Mouse (Mus musculus) lung, postnatal 10 days (tissue): Measurements from ENCODE around the gene Mbd6.

Experiments
- DNase-seq: peaks from one replicate; pipeline ENCODE4 v3.0.0; 2021

Gene Mbd6

GRCm38 (mm10) chr10:127287271-127287935 is 1.4 kb downstream of the Mbd6 start:
- no peak for DNase-seq

GRCm38 (mm10) chr10:127286730-127287129 is 2.1 kb downstream of the Mbd6 start:
- DNase-seq = no peak

- no peak for DNase-seq
Measured at GRCm38 (mm10) chr10:127286194-127286593, 2.6 kb downstream of the Mbd6 start.

GRCm38 (mm10) chr10:127285644-127286043 is 3.2 kb downstream of the Mbd6 start:
- no peak for DNase-seq

GRCm38 (mm10) chr10:127284724-127285500 is 3.9 kb downstream of the Mbd6 start:
- DNase-seq = no peak

- no peak for DNase-seq
Measured at GRCm38 (mm10) chr10:127284105-127284622, 4.7 kb downstream of the Mbd6 start.

GRCm38 (mm10) chr10:127282620-127283215 is 6.1 kb downstream of the Mbd6 start:
- no peak for DNase-seq

- DNase-seq = no peak
Measured at GRCm38 (mm10) chr10:127281316-127281715, 7.5 kb downstream of the Mbd6 start.

GRCm38 (mm10) chr10:127279730-127280129 is 9.1 kb downstream of the Mbd6 start:
- DNase-seq = no peak

GRCm38 (mm10) chr10:127274261-127275022 is 14.4 kb downstream of the Mbd6 start:
- DNase-seq = no peak

GRCm38 (mm10) chr10:127272371-127272770 is 16.4 kb downstream of the Mbd6 start:
- no peak for DNase-seq

- no peak for DNase-seq
Measured at GRCm38 (mm10) chr10:127269884-127270283, 18.9 kb downstream of the Mbd6 start.

GRCm38 (mm10) chr10:127269036-127269435 is 19.8 kb downstream of the Mbd6 start:
- no peak for DNase-seq

- DNase-seq = no peak
Measured at GRCm38 (mm10) chr10:127268401-127268800, 20.4 kb downstream of the Mbd6 start.

- no peak for DNase-seq
Measured at GRCm38 (mm10) chr10:127267318-127267717, 21.5 kb downstream of the Mbd6 start.

GRCm38 (mm10) chr10:127266112-127267091 is 22.4 kb downstream of the Mbd6 start, which contains the start of gene Dctn2:
Dctn2 (plus strand) TSS chr10:127266368.
- peak; percentile 99 for DNase-seq

- DNase-seq = no peak
Measured at GRCm38 (mm10) chr10:127265727-127266111, 23.1 kb downstream of the Mbd6 start.

GRCm38 (mm10) chr10:127264971-127265370 is 23.8 kb downstream of the Mbd6 start:
- no peak for DNase-seq

GRCm38 (mm10) chr10:127264336-127264735 is 24.5 kb downstream of the Mbd6 start:
- no peak for DNase-seq

- no peak for DNase-seq
Measured at GRCm38 (mm10) chr10:127263631-127264030, 25.2 kb downstream of the Mbd6 start.

- no peak for DNase-seq
Measured at GRCm38 (mm10) chr10:127262548-127263398, 26.0 kb downstream of the Mbd6 start, which contains the start of gene Kif5a. Kif5a (minus strand) TSS chr10:127263348.
